Mouse (Mus musculus) forebrain, postnatal 0 days (tissue): ENCODE results near the gene Cep170. TPM values are rescaled to one million over a fixed set of nuclear protein-coding genes. Genes with fewer than 3 reads are reported as not detected.

Experiments
- ATAC-seq: fragments of 200-750 bp; cut with Nextera tagmentation; 2 replicates; pipeline ENCODE4 v1.8.0; 2017; ENCODE audit warnings: mild to moderate bottlenecking, moderate library complexity
- DNase-seq: peaks from one replicate; pipeline ENCODE4 v3.0.0-alpha.2; 2015
- H3K27ac ChIP-seq: fragments of 300-500 bp; sonication (generic); 2 replicates; pipeline ENCODE4 v1.5.1; 2014; ENCODE audit warnings: low read depth, mild to moderate bottlenecking, antibody characterized with exemption, low read length, moderate library complexity, mixed read lengths
- H3K27me3 ChIP-seq: fragments of 300-500 bp; sonication (generic); 2 replicates; pipeline ENCODE4 v1.6.1; 2014; ENCODE audit warnings: mild to moderate bottlenecking, low read length, mixed read lengths; ENCODE audit not compliant: insufficient read depth
- H3K36me3 ChIP-seq: fragments of 300-500 bp; sonication (generic); 2 replicates; pipeline ENCODE4 v1.6.1; 2014; ENCODE audit warnings: mild to moderate bottlenecking, moderate library complexity; ENCODE audit not compliant: insufficient read depth
- H3K4me1 ChIP-seq: fragments of 300-500 bp; sonication (generic); 2 replicates; pipeline ENCODE4 v1.6.1; 2014; ENCODE audit warnings: antibody characterized with exemption; ENCODE audit not compliant: insufficient read depth
- H3K4me2 ChIP-seq: fragments of 300-500 bp; sonication (generic); 2 replicates; pipeline ENCODE4 v1.6.1; 2014; ENCODE audit warnings: low read depth, mild to moderate bottlenecking, moderate library complexity
- H3K4me3 ChIP-seq: fragments of 300-500 bp; sonication (generic); 2 replicates; pipeline ENCODE4 v1.5.1; 2014; ENCODE audit warnings: low read depth, low read length, mixed read lengths
- H3K9ac ChIP-seq: fragments of 300-500 bp; sonication (generic); 2 replicates; pipeline ENCODE4 v1.6.1; 2014; ENCODE audit warnings: mild to moderate bottlenecking
- H3K9me3 ChIP-seq: fragments of 300-500 bp; sonication (generic); 2 replicates; pipeline ENCODE4 v1.6.1; 2016; ENCODE audit warnings: low read length
- CTCF ChIP-seq: sonication (generic); IDR thresholded peaks from 2 replicates; pipeline ENCODE4 v1.5.1; 2016; ENCODE audit warnings: antibody characterized with exemption, control low read depth, low read depth
- WGBS: fragments of 180-500 bp; shearing (Covaris S2); extraction: QIAGEN DNeasy Blood & Tissue Kit; methylation state at CpG from one replicate; pipeline ENCODE4 v1.1.7; 2014; 5-methylcytosine and 5-hydroxymethylcytosine counted together
- polyA plus RNA-seq: library from polyadenylated mRNA; unstranded; fragments of >200 nt; fragmentation: Nextera tagmentation; extraction: Ambion mirVana; gene quantifications from 2 replicates; pipeline ENCODE4 v1.2.1, GENCODE M21; 2015
- total RNA-seq: library from RNA; depleted of rRNA; stranded (reverse); fragments of >200 nt; gene quantifications from 2 replicates; pipeline ENCODE4 v1.2.3, GENCODE M21; 2014

Gene Cep170
- total and polyA plus RNA-seq, 2 experiments from 2014 or later: 99.6 to 233 TPM

DNA sequence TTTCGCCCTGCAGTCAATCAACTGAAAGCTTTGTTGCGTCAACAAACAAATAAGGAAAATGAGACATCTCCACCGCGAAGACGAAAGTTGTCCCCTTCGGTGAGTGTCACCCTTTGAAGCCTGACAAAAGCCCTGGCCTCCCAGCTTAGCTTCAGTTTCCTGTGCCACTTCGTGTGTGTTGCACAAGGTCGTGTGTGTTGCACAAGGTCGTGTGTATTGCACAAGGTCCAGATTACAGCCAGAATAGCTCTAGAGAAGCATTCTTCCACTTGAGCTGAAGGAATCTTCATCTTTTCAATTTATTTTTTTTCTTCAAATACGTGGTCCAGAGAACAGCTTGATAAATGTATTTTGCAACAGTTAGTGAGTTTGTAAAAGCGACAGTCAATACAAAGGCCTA is 12.3 kb upstream of the Cep170 start:
- TF ChIP-seq CTCF: no peak
- Histone ChIP-seq H3K27ac (no peak overlapping the region), H3K4me1 (no peaks in the 10 kb centered on the region), H3K4me2 (no peak overlapping the region), H3K9ac (no peak overlapping the region), H3K4me3 (no peak overlapping the region), H3K9me3 (no peaks in the 10 kb centered on the region), H3K27me3 (no peaks in the 10 kb centered on the region), H3K36me3 (peaks cover 5% of the 10 kb centered on the region; the same call in 1 of the 2 replicates)
- ATAC-seq (no peak), DNase-seq (no peak)
- 90% methylated on average over 11 of the region's 11 CpGs for WGBS

- peaks cover 5% of the 10 kb centered on the region; the same call in 1 of the 2 replicates for H3K36me3 ChIP-seq
- H3K4me1 ChIP-seq: no peaks in the 10 kb centered on the region
- H3K4me2 ChIP-seq: no peak overlapping the region
- no peak overlapping the region for H3K9ac ChIP-seq
- ATAC-seq: no peak
- H3K27ac ChIP-seq: no peak overlapping the region
- no peak for DNase-seq
- no peak overlapping the region for H3K4me3 ChIP-seq
- H3K27me3 ChIP-seq: no peaks in the 10 kb centered on the region
- no peak for TF ChIP-seq CTCF
- WGBS: 82% methylated on average over 4 of the region's 4 CpGs
- no peaks in the 10 kb centered on the region for H3K9me3 ChIP-seq
Measured at GRCm38 (mm10) chr1:176825084-176825483, 11.2 kb upstream of the Cep170 start.

- WGBS: 78% methylated on average over 6 of the region's 6 CpGs
- no peak for TF ChIP-seq CTCF
Measured at GRCm38 (mm10) chr1:176824611-176825010, 10.7 kb upstream of the Cep170 start.

DNA sequence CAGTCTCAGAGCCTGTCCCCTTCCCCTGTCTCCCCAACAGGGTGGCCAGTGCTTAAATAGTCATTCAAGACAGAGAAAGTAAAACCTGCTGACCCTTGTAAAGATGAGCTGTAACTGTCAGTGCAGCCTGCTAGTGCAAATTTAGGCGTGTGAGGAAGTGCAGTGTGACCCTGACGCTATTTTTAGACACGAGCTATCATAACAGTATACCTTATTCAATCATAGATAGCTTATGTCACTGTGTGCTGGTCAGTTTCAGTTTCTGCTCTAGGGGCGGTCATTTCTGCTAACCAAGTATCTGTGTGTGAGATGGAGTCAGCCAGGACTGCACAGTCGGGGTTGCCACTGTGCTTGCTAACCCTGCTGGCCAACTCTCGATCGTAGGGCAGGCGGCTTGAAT is 10.0 kb upstream of the Cep170 start:
- no peaks in the 10 kb centered on the region for H3K4me1 ChIP-seq
- H3K27me3 ChIP-seq: no peaks in the 10 kb centered on the region
- TF ChIP-seq CTCF: no peak
- H3K27ac ChIP-seq: no peak overlapping the region
- no peak overlapping the region for H3K4me3 ChIP-seq
- ATAC-seq (no peak), DNase-seq (no peak)
- no peak overlapping the region for H3K4me2 ChIP-seq
- no peaks in the 10 kb centered on the region; the same call in 1 of the 2 replicates for H3K36me3 ChIP-seq
- 88% methylated on average over 8 of the region's 8 CpGs for WGBS
- H3K9me3 ChIP-seq: no peaks in the 10 kb centered on the region
- H3K9ac ChIP-seq: no peak overlapping the region

More at GRCm38 (mm10) chr1:176824611-176825010, 10.7 kb upstream of the Cep170 start:
- ATAC-seq: no peak
- Histone ChIP-seq H3K4me2 (no peak overlapping the region), H3K4me1 (no peaks in the 10 kb centered on the region), H3K4me3 (no peak overlapping the region), H3K27me3 (no peaks in the 10 kb centered on the region), H3K36me3 (peaks cover 5% of the 10 kb centered on the region; the same call in 1 of the 2 replicates), H3K9ac (no peak overlapping the region), H3K9me3 (no peaks in the 10 kb centered on the region), H3K27ac (no peak overlapping the region)
- DNase-seq: no peak

- no peak for DNase-seq
- ATAC-seq: no peak
- Histone ChIP-seq H3K4me1 (no peaks in the 10 kb centered on the region), H3K9me3 (no peaks in the 10 kb centered on the region), H3K27ac (no peak overlapping the region), H3K4me2 (no peak overlapping the region), H3K4me3 (no peak overlapping the region), H3K27me3 (no peaks in the 10 kb centered on the region), H3K9ac (no peak overlapping the region), H3K36me3 (no peaks in the 10 kb centered on the region; the same call in 1 of the 2 replicates)
- WGBS: 90% methylated on average over 4 of the region's 4 CpGs
- no peak for TF ChIP-seq CTCF
Measured at GRCm38 (mm10) chr1:176822949-176823348, 9.1 kb upstream of the Cep170 start.

GRCm38 (mm10) chr1:176821929-176822328 is 8.1 kb upstream of the Cep170 start:
- no peak for DNase-seq
- WGBS: 34% methylated on average over 1 of the region's 1 CpGs
- no peaks in the 10 kb centered on the region for H3K9me3 ChIP-seq
- no peak overlapping the region for H3K4me3 ChIP-seq
- H3K4me1 ChIP-seq: no peaks in the 10 kb centered on the region
- H3K27ac ChIP-seq: no peak overlapping the region
- no peak overlapping the region for H3K4me2 ChIP-seq
- peak; percentile 32; the same call in 1 of the 2 replicates for ATAC-seq
- no peaks in the 10 kb centered on the region for H3K27me3 ChIP-seq
- H3K9ac ChIP-seq: no peak overlapping the region
- no peaks in the 10 kb centered on the region; the same call in 1 of the 2 replicates for H3K36me3 ChIP-seq
- no peak for TF ChIP-seq CTCF

DNA sequence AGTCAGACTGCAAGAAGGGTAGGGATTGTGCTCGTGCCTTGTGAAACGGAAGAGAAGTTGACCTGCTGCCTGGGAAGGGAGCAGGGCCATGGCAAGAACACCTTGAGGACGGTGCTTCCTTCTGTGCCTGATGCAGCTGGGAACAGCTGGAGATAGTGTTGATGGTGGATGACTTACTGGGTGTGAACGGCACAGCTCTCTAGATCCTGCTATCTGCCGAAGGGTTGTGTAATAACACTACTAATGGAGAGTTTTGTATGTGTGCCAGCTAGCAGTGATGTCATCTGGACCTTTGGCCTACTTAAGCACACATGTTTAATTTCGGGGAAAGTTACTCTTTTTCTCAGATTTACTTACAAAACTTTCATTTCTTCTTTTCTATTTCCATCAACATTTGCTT is 4.9 kb upstream of the Cep170 start:
- Histone ChIP-seq H3K27me3 (no peaks in the 10 kb centered on the region), H3K4me3 (no peak overlapping the region), H3K27ac (no peak overlapping the region), H3K36me3 (no peaks in the 10 kb centered on the region), H3K9me3 (no peaks in the 10 kb centered on the region), H3K4me1 (no peaks in the 10 kb centered on the region), H3K4me2 (no peak overlapping the region), H3K9ac (no peak overlapping the region)
- ATAC-seq (no peak), DNase-seq (no peak)
- no peak for TF ChIP-seq CTCF
- WGBS: 61% methylated on average over 6 of the region's 6 CpGs

GRCm38 (mm10) chr1:176818147-176818546 is 4.3 kb upstream of the Cep170 start:
- Histone ChIP-seq H3K9ac (no peak overlapping the region), H3K4me2 (no peak overlapping the region), H3K4me3 (no peak overlapping the region), H3K4me1 (no peaks in the 10 kb centered on the region), H3K9me3 (no peaks in the 10 kb centered on the region), H3K27me3 (no peaks in the 10 kb centered on the region), H3K27ac (no peak overlapping the region), H3K36me3 (no peaks in the 10 kb centered on the region)
- DNase-seq (no peak), ATAC-seq (no peak)
- no peak for TF ChIP-seq CTCF
- WGBS: 83% methylated on average over 2 of the region's 2 CpGs
